Mouse (Mus musculus): ENCODE results near the gene Anxa3.

GRCm38 (mm10) chr5:96881613-96882012, 88.5 kb downstream of the Anxa3 start:
- no peak for TF ChIP-seq CTCF (IDR thresholded peaks at IDR 0.05; ENCODE audit: borderline replicate concordance, extremely low read depth, insufficient read depth, insufficient read length)
- no peak for TF ChIP-seq POLR2A (IDR thresholded peaks at IDR 0.05; ENCODE audit: borderline replicate concordance, extremely low read depth, insufficient read depth, insufficient read length, poor library complexity, severe bottlenecking)

All from brain, embryonic 14.5 days (tissue).